Mouse (Mus musculus) bone marrow macrophage, adult 2 months (primary cell): Measurements from ENCODE around the gene Rbm33. TPM values are rescaled to one million over a fixed set of nuclear protein-coding genes. Genes with fewer than 3 reads are reported as not detected.

Experiments
- H3K27ac ChIP-seq: 2 replicates; pipeline ENCODE4 v1.5.1; 2012; ENCODE audit warnings: low read depth, low read length; ENCODE audit not compliant: insufficient read depth
- H3K4me1 ChIP-seq: 2 replicates; pipeline ENCODE4 v1.6.1; 2012; ENCODE audit warnings: low read length; ENCODE audit not compliant: control insufficient read depth, insufficient read depth
- H3K4me3 ChIP-seq: 2 replicates; pipeline ENCODE4 v1.5.1; 2012; ENCODE audit warnings: mild to moderate bottlenecking, low read length, moderate library complexity; ENCODE audit not compliant: insufficient read depth
- CTCF ChIP-seq: IDR thresholded peaks from 2 replicates; pipeline ENCODE4 v1.5.1; 2012; ENCODE audit warnings: low read depth, mild to moderate bottlenecking, low read length, moderate library complexity
- POLR2A ChIP-seq: IDR thresholded peaks from 2 replicates; pipeline ENCODE4 v1.6.1; 2012; ENCODE audit warnings: mild to moderate bottlenecking, low read depth, low read length, borderline replicate concordance
- polyA plus RNA-seq: library from polyadenylated mRNA; stranded (reverse); fragments of >200 nt; gene quantifications from 2 replicates; pipeline ENCODE4 v1.2.4, GENCODE M21; 2012; ENCODE audit not compliant: missing spikeins, insufficient read depth, insufficient read length

The Rbm33 gene
- polyA plus RNA-seq, 1 experiment: 42.6 TPM

DNA sequence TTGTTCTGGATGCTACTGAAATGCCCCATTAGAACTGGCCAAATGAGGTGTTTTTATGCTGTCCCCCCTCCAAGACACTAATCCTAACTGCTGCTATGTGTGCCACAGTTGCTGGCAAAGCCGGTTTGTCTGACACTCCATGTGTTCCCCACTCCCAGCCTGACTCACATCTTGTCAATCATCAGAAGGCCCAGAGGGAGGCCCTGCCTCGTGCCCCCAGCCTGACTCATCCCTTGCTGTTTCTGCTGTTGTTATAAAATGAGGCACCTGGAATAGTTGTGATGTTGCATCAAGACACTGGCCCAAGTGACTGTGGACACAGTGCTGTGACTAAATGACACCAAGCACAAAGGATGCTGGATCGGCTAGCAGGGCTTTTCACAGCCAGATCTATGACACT lies 18.2 kb upstream of the Rbm33 start:
- no peak for TF ChIP-seq CTCF
- TF ChIP-seq POLR2A: no peak
- Histone ChIP-seq H3K4me1 (peaks cover 6% of the 10 kb centered on the region; the same call in 1 of the 2 replicates), H3K27ac (no peak overlapping the region), H3K4me3 (no peak overlapping the region)

DNA sequence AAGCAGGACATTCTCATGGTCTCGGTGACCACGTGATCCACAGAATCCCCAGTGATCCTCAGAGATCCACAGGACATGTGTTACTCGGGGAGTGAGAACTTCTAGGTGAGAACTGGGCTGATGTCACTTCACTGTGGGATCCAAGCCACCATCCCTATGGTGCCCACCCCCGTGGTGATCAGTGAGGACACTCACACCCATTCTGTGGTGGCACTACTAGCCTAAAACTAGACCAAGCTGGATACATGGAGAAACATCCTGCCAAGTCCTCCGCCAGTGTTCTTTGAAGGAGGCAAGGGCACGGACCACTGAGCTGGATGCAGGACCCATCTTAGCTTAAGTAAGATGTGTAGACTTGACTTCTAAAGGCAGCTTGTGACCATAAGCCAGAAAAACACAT lies 17.6 kb upstream of the Rbm33 start:
- TF ChIP-seq POLR2A (no peak), CTCF (no peak)
- H3K4me1 ChIP-seq: peaks cover 6% of the 10 kb centered on the region; the same call in 1 of the 2 replicates
- H3K27ac ChIP-seq: no peak overlapping the region
- H3K4me3 ChIP-seq: no peak overlapping the region

DNA sequence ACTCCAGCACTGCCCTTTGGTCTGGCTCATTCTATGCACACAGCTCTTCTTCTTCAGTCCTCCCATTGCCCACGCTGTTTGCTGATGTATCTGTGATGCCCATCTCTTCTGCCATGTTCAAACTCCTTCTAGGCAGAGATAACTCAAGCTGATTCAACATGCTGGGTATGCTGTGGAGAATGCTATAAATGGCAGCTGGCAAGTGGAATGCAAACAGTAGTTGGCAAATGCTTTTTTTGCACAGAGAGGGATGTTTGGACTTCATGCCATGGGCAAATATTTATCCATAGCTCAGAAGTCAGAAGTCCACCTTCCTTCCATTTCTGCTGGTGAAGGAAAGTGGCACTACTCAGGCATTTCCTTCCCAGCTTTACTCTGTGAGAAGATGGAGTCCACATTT lies 14.2 kb upstream of the Rbm33 start:
- TF ChIP-seq POLR2A (no peak), CTCF (no peak)
- peaks cover 6% of the 10 kb centered on the region; the same call in 1 of the 2 replicates for H3K4me1 ChIP-seq
- no peak overlapping the region for H3K27ac ChIP-seq
- no peak overlapping the region for H3K4me3 ChIP-seq

DNA sequence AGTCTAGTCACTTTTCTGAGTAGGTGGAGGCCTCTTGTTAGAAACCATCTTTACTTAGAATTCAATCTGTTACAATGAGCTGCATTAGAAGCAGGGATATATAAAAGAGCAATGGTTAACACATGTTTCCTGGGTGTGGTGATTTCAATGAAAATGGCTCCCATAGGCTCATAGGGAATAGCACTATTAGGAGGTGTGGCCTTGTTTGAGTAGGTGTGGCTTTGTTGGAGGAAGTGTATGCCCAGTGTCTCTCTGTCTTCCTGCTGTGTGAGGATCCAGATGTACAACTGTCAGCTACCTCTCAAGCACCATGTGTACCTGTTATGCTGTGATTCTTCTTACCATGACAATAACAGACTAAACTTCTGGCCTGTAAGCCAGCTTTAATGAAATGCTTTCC lies 12.4 kb upstream of the Rbm33 start:
- Histone ChIP-seq H3K27ac (no peak overlapping the region), H3K4me1 (no peaks in the 10 kb centered on the region), H3K4me3 (no peak overlapping the region)
- TF ChIP-seq CTCF (no peak), POLR2A (no peak)

DNA sequence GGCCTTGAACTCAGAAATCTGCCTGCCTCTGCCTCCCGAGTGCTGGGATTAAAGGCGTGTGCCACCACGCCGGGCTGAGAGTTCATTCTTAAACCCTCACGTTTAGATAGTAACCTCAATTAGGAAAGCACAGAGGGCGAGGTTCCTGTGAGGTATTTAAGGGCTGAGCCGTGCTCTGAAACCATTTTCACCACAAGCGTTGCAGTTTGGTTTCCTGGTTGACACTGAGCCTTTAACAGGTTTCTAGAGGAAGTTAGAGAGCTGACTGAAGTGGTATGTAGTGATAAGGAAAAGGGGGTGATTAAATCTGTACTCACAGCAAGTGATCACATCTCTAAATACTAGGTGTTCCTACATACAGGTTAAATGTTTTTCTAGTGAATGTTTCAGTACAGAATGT lies 1.4 kb upstream of the Rbm33 start:
- no peak overlapping the region for H3K4me3 ChIP-seq
- no peak for TF ChIP-seq POLR2A
- TF ChIP-seq CTCF: no peak
- H3K4me1 ChIP-seq: peaks cover 14% of the 10 kb centered on the region
- no peak overlapping the region for H3K27ac ChIP-seq

DNA sequence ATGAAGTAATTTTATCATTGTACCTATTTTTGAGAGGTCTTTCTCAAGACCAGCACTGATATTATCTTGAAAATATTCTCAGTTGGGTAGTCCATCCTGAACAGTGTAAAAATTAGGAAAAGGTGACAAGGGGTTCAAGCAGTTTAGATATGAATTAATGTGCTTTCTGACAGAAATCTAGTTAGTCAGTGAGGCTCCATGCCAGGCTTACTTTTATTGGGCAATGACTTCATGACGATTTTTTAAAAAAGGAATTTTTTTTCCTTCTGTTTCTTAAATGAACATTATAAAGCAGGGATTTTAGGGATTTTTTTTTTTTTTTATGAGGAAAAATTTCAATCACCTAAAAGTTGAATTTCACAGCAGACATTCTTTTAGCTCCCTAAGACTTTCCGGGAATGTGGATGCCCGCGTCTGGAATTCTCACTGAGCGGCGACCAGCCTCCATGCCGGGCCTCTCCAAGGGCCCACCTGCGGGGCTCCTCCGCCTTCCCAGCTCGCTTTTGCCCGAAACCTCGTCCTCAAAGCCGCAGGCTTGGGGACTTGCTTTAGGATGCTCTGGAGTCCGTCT lies 685 bp upstream of the Rbm33 start:
- Histone ChIP-seq H3K4me1 (peaks cover 16% of the 10 kb centered on the region), H3K4me3 (peak overlapping the region; percentile 69), H3K27ac (peak overlapping the region; percentile 89)
- no peak for TF ChIP-seq POLR2A
- no peak for TF ChIP-seq CTCF

DNA sequence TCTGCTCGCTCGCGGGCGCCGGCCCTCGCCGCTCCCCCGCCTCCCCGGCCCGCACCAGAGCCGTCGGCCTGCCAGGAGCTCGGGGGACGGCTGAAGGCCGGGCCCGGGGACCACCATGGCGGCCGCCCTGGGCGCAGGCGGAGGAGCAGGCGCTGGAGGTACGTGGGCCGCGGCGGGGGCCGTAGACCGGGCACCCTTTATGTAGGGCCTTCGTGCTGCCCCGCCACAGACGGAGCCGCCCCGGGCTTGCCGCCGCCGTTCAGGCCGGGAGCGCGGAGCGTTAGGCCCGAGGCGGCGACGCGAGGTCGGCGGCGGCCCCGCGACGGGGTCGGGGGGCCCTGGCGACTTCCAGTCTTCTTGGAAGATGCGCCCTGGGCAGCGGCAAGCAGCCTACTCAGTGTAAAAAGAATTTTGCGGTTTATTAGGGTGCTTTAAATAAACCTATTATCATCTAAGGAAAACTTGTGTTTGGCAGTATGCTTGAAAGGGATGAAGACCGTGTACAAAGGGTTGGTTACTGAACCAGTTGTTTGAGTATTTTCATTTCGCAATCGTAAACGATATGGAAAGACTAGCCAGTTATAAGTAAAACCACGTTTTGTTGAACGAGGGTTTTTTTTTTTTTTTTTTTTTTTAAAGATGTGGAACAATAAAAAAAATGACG lies 464 bp downstream of the Rbm33 start:
- Histone ChIP-seq H3K27ac (peak overlapping the region; percentile 89), H3K4me3 (peak overlapping the region; percentile 69), H3K4me1 (peaks cover 16% of the 10 kb centered on the region)
- TF ChIP-seq CTCF: no peak
- TF ChIP-seq POLR2A: no peak

DNA sequence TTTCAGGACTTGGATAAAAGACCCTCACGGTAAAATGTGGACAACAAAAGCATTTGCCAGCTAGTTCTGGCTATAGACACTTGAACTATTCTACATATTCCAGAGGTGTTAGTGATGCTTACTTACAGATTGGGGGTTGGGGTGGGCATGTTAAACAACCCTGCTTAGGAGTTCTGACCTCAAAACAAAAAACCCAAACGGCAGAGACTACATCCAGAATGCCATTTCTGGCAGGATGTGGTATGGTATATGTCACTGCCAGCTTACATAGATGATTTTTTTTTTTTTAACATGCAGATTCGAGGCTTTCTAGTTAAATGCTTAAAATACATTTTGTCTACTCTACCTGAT lies 971 bp downstream of the Rbm33 start:
- peaks cover 16% of the 10 kb centered on the region for H3K4me1 ChIP-seq
- no peak overlapping the region for H3K27ac ChIP-seq
- TF ChIP-seq CTCF (no peak), POLR2A (no peak)
- peak overlapping the region; percentile 69 for H3K4me3 ChIP-seq

DNA sequence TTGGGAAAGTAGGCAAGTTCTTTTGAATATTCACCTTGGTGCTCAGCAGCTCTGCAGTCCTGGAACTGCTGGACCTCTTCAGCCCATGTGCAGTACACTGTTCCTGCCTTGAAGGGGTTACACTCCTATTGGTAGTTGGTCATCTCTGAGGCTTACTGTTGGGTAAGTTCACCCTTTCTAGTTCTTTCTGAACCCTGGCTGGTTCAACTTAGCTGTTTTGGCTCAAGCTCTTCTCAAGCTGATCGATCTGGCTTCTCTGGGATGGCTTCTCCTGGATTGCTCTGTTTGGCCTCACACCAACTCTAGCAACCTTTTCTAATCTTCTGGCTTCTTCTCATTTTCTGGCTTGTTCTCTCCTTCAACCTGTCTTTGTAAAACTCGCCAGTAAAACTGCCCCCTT lies 1.8 kb downstream of the Rbm33 start:
- H3K4me1 ChIP-seq: peaks cover 18% of the 10 kb centered on the region

DNA sequence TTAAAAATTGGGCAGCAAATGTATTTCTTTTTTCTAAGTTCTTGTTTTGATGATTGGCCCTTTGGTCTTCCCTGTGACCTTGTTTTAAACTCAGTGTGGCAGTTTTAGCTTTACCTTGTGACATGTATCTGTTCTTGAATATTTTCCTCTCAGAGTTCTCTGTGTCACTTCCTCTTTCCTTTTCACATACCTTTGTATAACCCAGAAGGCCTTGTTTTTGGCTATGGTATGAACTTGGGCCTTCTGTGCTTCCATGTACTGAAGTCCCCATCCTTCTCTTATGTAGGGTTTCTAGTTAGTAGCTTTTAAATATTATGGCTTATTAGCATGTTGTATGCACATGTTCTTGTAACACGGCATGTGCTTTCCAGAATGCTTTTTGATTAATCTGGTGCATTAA lies 4.8 kb downstream of the Rbm33 start:
- Histone ChIP-seq H3K4me3 (no peak overlapping the region), H3K27ac (no peak overlapping the region), H3K4me1 (peaks cover 22% of the 10 kb centered on the region)
- TF ChIP-seq CTCF: no peak
- no peak for TF ChIP-seq POLR2A

More for the DNA sequence above, 1.8 kb downstream of the Rbm33 start:
- Histone ChIP-seq H3K27ac (no peak overlapping the region), H3K4me3 (peak overlapping the region; percentile 21)
- no peak for TF ChIP-seq CTCF
- TF ChIP-seq POLR2A: no peak
